Mouse (Mus musculus) liver, embryonic 14.5 days (tissue): ENCODE results near the gene Ninj2.

Experiments used
- CTCF ChIP-seq: IDR thresholded peaks from 2 replicates; pipeline ENCODE4 v1.5.1; 2016; ENCODE audit warnings: antibody characterized with exemption, low read depth, control low read depth
- EP300 ChIP-seq: IDR thresholded peaks from 2 replicates; pipeline ENCODE4 v1.6.1; 2016; ENCODE audit warnings: antibody characterized with exemption, low read depth

- TF ChIP-seq CTCF (no peak), EP300 (no peak)
Observed at GRCm38 (mm10) chr6:120155510-120155909, 62.4 kb downstream of the Ninj2 start.
